Mouse (Mus musculus): ENCODE measurements around the gene Spcs3. TPM values are rescaled to one million over a fixed set of nuclear protein-coding genes. Genes with fewer than 3 reads are reported as not detected.
A peak's percentile ranks its signal among the peaks of the same experiment; 100 is the strongest.
"Not testable (repeated sequence)": the region's sequence is repeated elsewhere in the genome, so short reads cannot be mapped to it uniquely, and the experiment has no call there.

The Spcs3 gene
- polyA plus RNA-seq, 1 experiment, result 70.7 TPM

GRCm38 (mm10) chr8:54535172-54535571 is 5.4 kb upstream of the Spcs3 start:
- H3K27ac ChIP-seq (ENCODE audit: insufficient read depth, low read length), result no peak overlapping the region
- H3K4me1 ChIP-seq (ENCODE audit: control insufficient read depth, insufficient read depth, low read length), result no peaks in the 10 kb centered on the region
- no peaks in the 10 kb centered on the region for H3K36me3 ChIP-seq (ENCODE audit: control insufficient read depth, insufficient read depth, low read length, poor library complexity, severe bottlenecking)
- no peak for TF ChIP-seq POLR2A (IDR thresholded peaks at IDR 0.05; ENCODE audit: insufficient read depth, low read length)
- TF ChIP-seq CTCF (IDR thresholded peaks at IDR 0.05; ENCODE audit: low read depth, low read length), result no peak
- no peak for TF ChIP-seq EP300 (IDR thresholded peaks at IDR 0.05; ENCODE audit: insufficient read depth, low read depth, low read length)
- no peaks in the 10 kb centered on the region for H3K9me3 ChIP-seq (replicated peaks; ENCODE audit: control insufficient read depth, insufficient read depth, low read length, poor library complexity, severe bottlenecking)
- H3K27me3 ChIP-seq (ENCODE audit: control insufficient read depth, insufficient read depth, low read length, poor library complexity, severe bottlenecking), result peaks cover 1% of the 10 kb centered on the region; the same call in 1 of the 2 replicates
- no peak overlapping the region for H3K9ac ChIP-seq (ENCODE audit: low read depth, poor library complexity, severe bottlenecking)
- H3K4me3 ChIP-seq (ENCODE audit: low read depth, low read length), result no peak overlapping the region

GRCm38 (mm10) chr8:54528571-54528970 is 1.2 kb downstream of the Spcs3 start:
- no peak overlapping the region for H3K27ac ChIP-seq (ENCODE audit: insufficient read depth, low read length)
- no peaks in the 10 kb centered on the region for H3K4me1 ChIP-seq (ENCODE audit: control insufficient read depth, insufficient read depth, low read length)
- no peak overlapping the region for H3K4me3 ChIP-seq (ENCODE audit: low read depth, low read length)
- peaks cover 13% of the 10 kb centered on the region for H3K36me3 ChIP-seq (ENCODE audit: control insufficient read depth, insufficient read depth, low read length, poor library complexity, severe bottlenecking)
- H3K9me3 ChIP-seq (replicated peaks; ENCODE audit: control insufficient read depth, insufficient read depth, low read length, poor library complexity, severe bottlenecking), result no peaks in the 10 kb centered on the region
- no peak for TF ChIP-seq EP300 (IDR thresholded peaks at IDR 0.05; ENCODE audit: insufficient read depth, low read depth, low read length)
- no peak for TF ChIP-seq POLR2A (IDR thresholded peaks at IDR 0.05; ENCODE audit: insufficient read depth, low read length)
- TF ChIP-seq CTCF (IDR thresholded peaks at IDR 0.05; ENCODE audit: low read depth, low read length), result no peak
- peaks cover 1% of the 10 kb centered on the region; the same call in 1 of the 2 replicates for H3K27me3 ChIP-seq (ENCODE audit: control insufficient read depth, insufficient read depth, low read length, poor library complexity, severe bottlenecking)
- peak overlapping the region; percentile 70 for H3K9ac ChIP-seq (ENCODE audit: low read depth, poor library complexity, severe bottlenecking)

- Histone ChIP-seq H3K27ac (ENCODE audit: insufficient read depth, low read length) (no peak overlapping the region), H3K4me3 (ENCODE audit: low read depth, low read length) (no peak overlapping the region), H3K9ac (ENCODE audit: low read depth, poor library complexity, severe bottlenecking) (no peak overlapping the region), H3K27me3 (ENCODE audit: control insufficient read depth, insufficient read depth, low read length, poor library complexity, severe bottlenecking) (no peaks in the 10 kb centered on the region), H3K36me3 (ENCODE audit: control insufficient read depth, insufficient read depth, low read length, poor library complexity, severe bottlenecking) (peaks cover 18% of the 10 kb centered on the region), H3K9me3 (replicated peaks; ENCODE audit: control insufficient read depth, insufficient read depth, low read length, poor library complexity, severe bottlenecking) (no peaks in the 10 kb centered on the region), H3K4me1 (ENCODE audit: control insufficient read depth, insufficient read depth, low read length) (peaks cover under 1% of the 10 kb centered on the region)
- TF ChIP-seq POLR2A (IDR thresholded peaks at IDR 0.05; ENCODE audit: insufficient read depth, low read length) (no peak), EP300 (IDR thresholded peaks at IDR 0.05; ENCODE audit: insufficient read depth, low read depth, low read length) (no peak), CTCF (IDR thresholded peaks at IDR 0.05; ENCODE audit: low read depth, low read length) (no peak)
These were observed 3.1 kb downstream of the Spcs3 start for GRCm38 (mm10) chr8:54526700-54527099.

- Histone ChIP-seq H3K4me3 (ENCODE audit: low read depth, low read length) (no peak overlapping the region), H3K36me3 (ENCODE audit: control insufficient read depth, insufficient read depth, low read length, poor library complexity, severe bottlenecking) (peaks cover 22% of the 10 kb centered on the region), H3K27ac (ENCODE audit: insufficient read depth, low read length) (no peak overlapping the region), H3K9me3 (replicated peaks; ENCODE audit: control insufficient read depth, insufficient read depth, low read length, poor library complexity, severe bottlenecking) (no peaks in the 10 kb centered on the region), H3K9ac (ENCODE audit: low read depth, poor library complexity, severe bottlenecking) (no peak overlapping the region), H3K4me1 (ENCODE audit: control insufficient read depth, insufficient read depth, low read length) (peaks cover 5% of the 10 kb centered on the region), H3K27me3 (ENCODE audit: control insufficient read depth, insufficient read depth, low read length, poor library complexity, severe bottlenecking) (no peaks in the 10 kb centered on the region)
- no peak for TF ChIP-seq EP300 (IDR thresholded peaks at IDR 0.05; ENCODE audit: insufficient read depth, low read depth, low read length)
- no peak for TF ChIP-seq CTCF (IDR thresholded peaks at IDR 0.05; ENCODE audit: low read depth, low read length)
- TF ChIP-seq POLR2A (IDR thresholded peaks at IDR 0.05; ENCODE audit: insufficient read depth, low read length), result no peak
These were observed 4.2 kb downstream of the Spcs3 start for GRCm38 (mm10) chr8:54525606-54526005.

- Histone ChIP-seq H3K36me3 (ENCODE audit: control insufficient read depth, insufficient read depth, low read length, poor library complexity, severe bottlenecking) (peaks cover 16% of the 10 kb centered on the region), H3K9me3 (replicated peaks; ENCODE audit: control insufficient read depth, insufficient read depth, low read length, poor library complexity, severe bottlenecking) (no peaks in the 10 kb centered on the region), H3K4me3 (ENCODE audit: low read depth, low read length) (no peak overlapping the region), H3K9ac (ENCODE audit: low read depth, poor library complexity, severe bottlenecking) (no peak overlapping the region), H3K27me3 (ENCODE audit: control insufficient read depth, insufficient read depth, low read length, poor library complexity, severe bottlenecking) (no peaks in the 10 kb centered on the region), H3K4me1 (ENCODE audit: control insufficient read depth, insufficient read depth, low read length) (peaks cover 6% of the 10 kb centered on the region), H3K27ac (ENCODE audit: insufficient read depth, low read length) (no peak overlapping the region)
- TF ChIP-seq CTCF (IDR thresholded peaks at IDR 0.05; ENCODE audit: low read depth, low read length) (no peak), EP300 (IDR thresholded peaks at IDR 0.05; ENCODE audit: insufficient read depth, low read depth, low read length) (no peak), POLR2A (IDR thresholded peaks at IDR 0.05; ENCODE audit: insufficient read depth, low read length) (no peak)
These were observed 9.3 kb downstream of the Spcs3 start for GRCm38 (mm10) chr8:54520516-54520915.

GRCm38 (mm10) chr8:54518756-54519460 is 10.9 kb downstream of the Spcs3 start:
- no peaks in the 10 kb centered on the region for H3K9me3 ChIP-seq (replicated peaks; ENCODE audit: control insufficient read depth, insufficient read depth, low read length, poor library complexity, severe bottlenecking)
- H3K9ac ChIP-seq (ENCODE audit: low read depth, poor library complexity, severe bottlenecking), result no peak overlapping the region
- TF ChIP-seq POLR2A (IDR thresholded peaks at IDR 0.05; ENCODE audit: insufficient read depth, low read length) (no peak), EP300 (IDR thresholded peaks at IDR 0.05; ENCODE audit: insufficient read depth, low read depth, low read length) (no peak), CTCF (IDR thresholded peaks at IDR 0.05; ENCODE audit: low read depth, low read length) (no peak)
- no peak overlapping the region for H3K27ac ChIP-seq (ENCODE audit: insufficient read depth, low read length)
- H3K27me3 ChIP-seq (ENCODE audit: control insufficient read depth, insufficient read depth, low read length, poor library complexity, severe bottlenecking), result no peaks in the 10 kb centered on the region
- no peak overlapping the region for H3K4me3 ChIP-seq (ENCODE audit: low read depth, low read length)
- H3K36me3 ChIP-seq (ENCODE audit: control insufficient read depth, insufficient read depth, low read length, poor library complexity, severe bottlenecking), result peaks cover 13% of the 10 kb centered on the region
- H3K4me1 ChIP-seq (ENCODE audit: control insufficient read depth, insufficient read depth, low read length), result peaks cover 6% of the 10 kb centered on the region

GRCm38 (mm10) chr8:54512200-54512599 is 17.6 kb downstream of the Spcs3 start:
- not testable (repeated sequence) for H3K9ac ChIP-seq (ENCODE audit: low read depth, poor library complexity, severe bottlenecking); H3K27ac ChIP-seq (ENCODE audit: insufficient read depth, low read length)

More at GRCm38 (mm10) chr8:54512200-54512599, 17.6 kb downstream of the Spcs3 start:
- H3K36me3 ChIP-seq (ENCODE audit: control insufficient read depth, insufficient read depth, low read length, poor library complexity, severe bottlenecking); H3K4me1 ChIP-seq (ENCODE audit: control insufficient read depth, insufficient read depth, low read length); H3K4me3 ChIP-seq (ENCODE audit: low read depth, low read length); H3K9me3 ChIP-seq (replicated peaks; ENCODE audit: control insufficient read depth, insufficient read depth, low read length, poor library complexity, severe bottlenecking); H3K27me3 ChIP-seq (ENCODE audit: control insufficient read depth, insufficient read depth, low read length, poor library complexity, severe bottlenecking): not testable (repeated sequence)
